Mouse (Mus musculus): Measurements from ENCODE around the gene Pcp4l1. TPM values are rescaled to one million over a fixed set of nuclear protein-coding genes. Genes with fewer than 3 reads are reported as not detected.
"Not testable (repeated sequence)": the region's sequence is repeated elsewhere in the genome, so short reads cannot be mapped to it uniquely, and the experiment has no call there.

Gene Pcp4l1
- polyA plus RNA-seq (2011; ENCODE audit: insufficient read depth, insufficient read length, low replicate concordance, missing spikeins), result 4.3 and 5.1 TPM in 2 replicates

DNA sequence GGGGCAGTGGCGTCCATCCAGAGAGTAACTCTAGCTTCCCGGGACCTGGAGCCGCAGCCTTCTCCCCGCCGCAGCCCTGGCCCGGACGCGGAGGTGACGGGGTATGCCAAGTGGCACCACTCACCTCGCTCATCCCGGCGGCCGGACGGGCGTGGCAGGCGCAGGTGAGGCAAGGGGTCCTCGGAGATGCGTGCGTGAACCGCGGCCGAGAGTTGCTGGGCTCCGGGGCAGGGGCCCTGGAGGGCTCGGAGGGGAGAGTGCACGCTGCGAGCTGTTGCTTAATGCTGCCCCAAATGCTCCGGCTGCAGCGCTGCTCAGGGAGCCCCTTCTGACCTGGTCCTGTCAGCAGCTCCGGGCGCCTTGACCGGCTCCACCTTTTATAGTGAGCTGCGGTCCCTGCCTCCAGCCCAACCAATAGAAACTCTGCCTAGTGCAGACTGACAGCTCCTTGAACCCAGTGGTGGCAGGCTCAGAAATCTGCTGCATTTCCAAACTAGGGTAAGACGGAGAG is at the start of gene Pcp4l1:
Gene Pcp4l1 (minus strand): TSS at position 382 of the 511 bp plus-strand sequence.
- TF ChIP-seq CTCF (IDR thresholded peaks at IDR 0.05; ENCODE audit: control insufficient read depth, insufficient read depth, low read length), result no peak
- no peak for TF ChIP-seq POLR2A (IDR thresholded peaks at IDR 0.05; ENCODE audit: borderline replicate concordance, control insufficient read depth, low read depth, low read length)
- 1% methylated on average over 33 of the region's 33 CpGs for WGBS
- Histone ChIP-seq H3K4me1 (ENCODE audit: control insufficient read depth, insufficient read depth, low read length) (no peaks in the 10 kb centered on the region), H3K27ac (ENCODE audit: control insufficient read depth, insufficient read depth, low read depth, low read length, poor library complexity) (no peak within 1 kb of the TSS), H3K4me3 (replicated peaks; ENCODE audit: control insufficient read depth, low read depth, low read length) (peak within 1 kb of the TSS; percentile 37)

DNA sequence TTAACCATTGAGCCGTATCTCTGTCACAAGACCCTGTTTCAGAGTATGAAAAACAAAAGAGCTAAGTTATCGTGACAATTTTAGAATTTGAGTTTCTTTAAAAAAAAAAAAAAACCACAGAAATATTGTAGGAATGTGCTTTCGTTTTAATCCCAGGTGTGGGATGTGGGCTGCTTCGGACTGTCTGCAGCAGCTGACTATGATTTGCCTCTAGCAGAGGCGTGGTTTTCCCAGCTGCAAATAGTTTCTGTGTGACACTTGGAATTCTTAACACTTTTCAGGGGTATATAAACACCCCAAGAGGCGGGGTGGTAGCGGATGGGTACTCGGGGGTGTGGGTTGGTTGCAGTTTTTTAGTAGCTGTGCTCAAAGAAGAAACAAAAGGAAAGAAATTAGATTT is 49.3 kb upstream of the Pcp4l1 start:
- Histone ChIP-seq H3K27ac (ENCODE audit: control insufficient read depth, insufficient read depth, low read depth, low read length, poor library complexity) (no peak overlapping the region), H3K4me3 (replicated peaks; ENCODE audit: control insufficient read depth, low read depth, low read length) (no peak overlapping the region), H3K4me1 (ENCODE audit: control insufficient read depth, insufficient read depth, low read length) (peaks cover 2% of the 10 kb centered on the region; the same call in 1 of the 2 replicates)
- 90% methylated on average over 8 of the region's 8 CpGs for WGBS
- no peak for TF ChIP-seq POLR2A (IDR thresholded peaks at IDR 0.05; ENCODE audit: borderline replicate concordance, control insufficient read depth, low read depth, low read length)
- no peak for TF ChIP-seq CTCF (IDR thresholded peaks at IDR 0.05; ENCODE audit: control insufficient read depth, insufficient read depth, low read length)

DNA sequence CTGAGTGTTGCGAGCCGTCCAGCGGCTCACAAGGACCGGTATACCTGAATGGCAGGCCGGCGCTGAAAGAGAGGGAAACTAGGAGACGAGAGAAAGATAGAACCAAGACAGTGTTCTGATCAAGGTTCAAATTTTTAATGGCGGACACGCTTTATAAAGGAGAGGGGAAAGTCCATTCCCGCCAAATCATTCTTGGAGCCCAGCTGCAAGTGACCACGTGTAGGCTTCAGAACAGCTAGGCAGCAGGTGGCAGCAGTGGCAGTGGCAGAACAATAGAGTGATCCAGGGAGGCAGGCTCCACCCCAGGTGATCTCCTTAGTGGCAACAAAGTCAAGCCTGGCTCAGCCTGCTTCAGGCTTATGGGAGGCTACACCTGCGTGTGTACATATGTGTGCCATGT is 45.9 kb upstream of the Pcp4l1 start:
- not testable (repeated sequence) for H3K4me1 ChIP-seq (ENCODE audit: control insufficient read depth, insufficient read depth, low read length); H3K4me3 ChIP-seq (replicated peaks; ENCODE audit: control insufficient read depth, low read depth, low read length); H3K27ac ChIP-seq (ENCODE audit: control insufficient read depth, insufficient read depth, low read depth, low read length, poor library complexity)
- 89% methylated on average over 12 of the region's 12 CpGs for WGBS

DNA sequence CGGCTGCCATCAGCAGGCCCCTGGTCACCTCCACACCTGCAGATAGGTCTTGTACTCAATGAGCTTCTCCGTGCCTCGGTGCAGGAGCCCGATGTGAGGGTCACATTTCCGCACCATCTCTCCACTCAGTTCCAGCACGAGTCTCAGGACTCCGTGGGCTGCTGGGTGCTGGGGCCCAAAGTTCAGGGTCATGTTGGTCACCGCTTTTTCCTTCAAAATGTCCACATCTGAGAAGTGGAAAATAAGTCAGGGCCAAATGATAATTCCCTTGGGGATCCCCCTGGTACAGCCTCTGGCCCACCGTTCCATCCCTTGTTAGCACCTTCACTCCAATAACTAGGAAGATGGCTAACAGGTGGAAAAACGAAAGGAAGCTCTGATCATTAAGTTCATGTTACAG is 44.8 kb upstream of the Pcp4l1 start:
- H3K27ac ChIP-seq (ENCODE audit: control insufficient read depth, insufficient read depth, low read depth, low read length, poor library complexity), result no peak overlapping the region
- H3K4me1 ChIP-seq (ENCODE audit: control insufficient read depth, insufficient read depth, low read length), result no peaks in the 10 kb centered on the region
- WGBS, result 90% methylated on average over 10 of the region's 10 CpGs
- no peak overlapping the region for H3K4me3 ChIP-seq (replicated peaks; ENCODE audit: control insufficient read depth, low read depth, low read length)
- TF ChIP-seq CTCF (IDR thresholded peaks at IDR 0.05; ENCODE audit: control insufficient read depth, insufficient read depth, low read length) (no peak), POLR2A (IDR thresholded peaks at IDR 0.05; ENCODE audit: borderline replicate concordance, control insufficient read depth, low read depth, low read length) (no peak)

DNA sequence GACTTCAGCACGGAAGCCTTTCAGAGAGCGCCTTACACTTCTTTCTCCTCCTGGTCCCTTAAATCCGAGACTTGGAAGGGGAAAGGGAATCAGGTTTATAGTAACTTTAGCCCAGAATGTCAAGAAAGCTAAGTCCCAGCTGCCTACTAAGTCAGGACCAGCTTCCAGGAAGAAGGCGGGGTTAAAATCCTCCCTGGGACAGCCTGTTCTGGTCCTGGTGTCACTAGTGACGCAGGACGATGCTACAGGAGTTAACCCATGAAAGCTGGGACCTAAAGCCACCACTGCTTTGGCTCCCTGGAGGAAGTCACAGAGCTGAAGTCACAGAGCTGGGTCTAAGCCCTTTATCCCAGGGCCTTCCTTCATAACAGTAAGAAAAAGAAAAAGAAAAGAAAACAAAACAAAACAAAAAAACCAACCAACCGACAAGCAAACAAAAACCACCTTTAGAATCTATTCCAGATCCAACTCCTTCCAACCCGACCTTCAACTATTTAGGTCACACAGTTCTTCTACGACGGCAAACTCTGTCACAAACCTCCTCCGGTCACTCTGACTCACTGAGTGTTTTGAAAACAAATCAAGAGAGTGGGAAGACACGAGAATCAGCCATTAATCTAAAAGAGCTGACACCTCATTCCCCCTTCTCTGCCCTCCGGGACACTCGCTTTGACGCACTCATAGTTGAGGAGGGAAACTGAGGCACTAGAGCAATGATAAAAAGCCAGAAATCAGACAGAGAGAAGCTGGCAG is 44.1 kb upstream of the Pcp4l1 start:
- no peaks in the 10 kb centered on the region; the same call in 1 of the 2 replicates for H3K4me1 ChIP-seq (ENCODE audit: control insufficient read depth, insufficient read depth, low read length)
- no peak overlapping the region for H3K4me3 ChIP-seq (replicated peaks; ENCODE audit: control insufficient read depth, low read depth, low read length)
- no peak overlapping the region for H3K27ac ChIP-seq (ENCODE audit: control insufficient read depth, insufficient read depth, low read depth, low read length, poor library complexity)
- no peak for TF ChIP-seq POLR2A (IDR thresholded peaks at IDR 0.05; ENCODE audit: borderline replicate concordance, control insufficient read depth, low read depth, low read length)
- TF ChIP-seq CTCF (IDR thresholded peaks at IDR 0.05; ENCODE audit: control insufficient read depth, insufficient read depth, low read length), result no peak
- 87% methylated on average over 15 of the region's 15 CpGs for WGBS

DNA sequence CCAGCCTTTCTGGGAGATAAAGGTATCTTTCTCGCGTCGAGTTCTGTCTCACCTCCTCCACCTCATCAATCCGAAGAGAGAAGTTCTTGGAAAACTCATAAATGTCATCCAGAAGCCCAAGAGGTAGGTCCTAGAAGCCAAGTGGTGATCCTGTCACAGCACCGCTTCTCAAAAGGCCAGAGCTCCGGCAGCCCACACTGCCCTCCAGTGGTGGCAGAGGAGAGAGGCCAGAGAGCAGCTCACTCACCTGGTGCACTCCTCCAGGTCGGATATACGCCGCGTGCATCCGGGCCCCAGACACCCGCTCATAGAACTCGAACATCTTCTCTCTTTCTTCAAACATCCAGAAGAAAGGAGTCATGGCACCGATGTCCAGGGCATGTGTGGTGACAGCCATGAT is 42.4 kb upstream of the Pcp4l1 start:
- no peak for TF ChIP-seq POLR2A (IDR thresholded peaks at IDR 0.05; ENCODE audit: borderline replicate concordance, control insufficient read depth, low read depth, low read length)
- TF ChIP-seq CTCF (IDR thresholded peaks at IDR 0.05; ENCODE audit: control insufficient read depth, insufficient read depth, low read length), result peak; percentile 92
- WGBS, result 64% methylated on average over 14 of the region's 14 CpGs
- Histone ChIP-seq H3K4me1 (ENCODE audit: control insufficient read depth, insufficient read depth, low read length) (peaks cover 2% of the 10 kb centered on the region; the same call in 1 of the 2 replicates), H3K4me3 (replicated peaks; ENCODE audit: control insufficient read depth, low read depth, low read length) (no peak overlapping the region), H3K27ac (ENCODE audit: control insufficient read depth, insufficient read depth, low read depth, low read length, poor library complexity) (no peak overlapping the region)

DNA sequence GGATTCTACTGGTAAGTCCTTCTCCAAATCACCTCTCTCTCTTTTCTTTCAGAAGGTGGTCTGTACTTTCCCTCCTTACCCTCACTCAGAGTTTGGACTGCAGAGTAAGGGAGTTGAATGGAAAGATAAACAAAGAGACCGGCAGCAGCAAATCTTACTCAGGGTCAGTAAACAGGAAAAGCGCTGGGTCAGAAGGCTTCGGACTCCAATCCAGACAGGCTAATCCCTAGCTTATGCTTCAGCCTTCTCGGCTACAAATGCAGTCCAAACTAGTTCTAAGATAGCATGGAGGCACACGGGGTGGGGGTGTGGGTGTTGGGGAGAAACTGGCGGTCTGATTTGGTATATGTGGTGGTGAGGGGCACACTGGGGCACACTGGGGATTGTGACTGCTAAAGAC is 41.4 kb upstream of the Pcp4l1 start:
- 94% methylated on average over 6 of the region's 6 CpGs for WGBS
- TF ChIP-seq POLR2A (IDR thresholded peaks at IDR 0.05; ENCODE audit: borderline replicate concordance, control insufficient read depth, low read depth, low read length), result no peak
- no peak for TF ChIP-seq CTCF (IDR thresholded peaks at IDR 0.05; ENCODE audit: control insufficient read depth, insufficient read depth, low read length)
- Histone ChIP-seq H3K27ac (ENCODE audit: control insufficient read depth, insufficient read depth, low read depth, low read length, poor library complexity) (no peak overlapping the region), H3K4me1 (ENCODE audit: control insufficient read depth, insufficient read depth, low read length) (peaks cover 2% of the 10 kb centered on the region; the same call in 1 of the 2 replicates), H3K4me3 (replicated peaks; ENCODE audit: control insufficient read depth, low read depth, low read length) (no peak overlapping the region)

DNA sequence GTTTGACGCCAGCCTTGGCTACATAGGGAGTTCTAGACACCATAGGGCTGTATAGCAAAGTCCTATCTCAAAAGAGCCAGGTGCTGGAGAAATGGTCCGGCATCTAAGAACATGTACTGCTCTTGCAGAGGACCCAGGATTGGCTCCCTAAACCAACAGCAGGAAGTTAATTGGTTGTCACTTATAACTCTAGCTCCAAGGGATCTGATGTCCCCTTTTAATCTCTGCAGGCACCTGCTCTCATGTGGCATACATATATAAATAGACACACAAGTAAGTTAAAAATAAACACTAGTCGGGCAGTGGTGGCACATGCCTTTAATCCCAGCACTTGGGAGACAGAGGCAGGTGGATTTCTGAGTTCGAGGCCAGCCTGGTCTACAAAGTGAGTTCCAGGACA is 39.7 kb upstream of the Pcp4l1 start:
- WGBS, result 77% methylated on average over 4 of the region's 4 CpGs
- no peak overlapping the region for H3K27ac ChIP-seq (ENCODE audit: control insufficient read depth, insufficient read depth, low read depth, low read length, poor library complexity)
- peaks cover 2% of the 10 kb centered on the region; the same call in 1 of the 2 replicates for H3K4me1 ChIP-seq (ENCODE audit: control insufficient read depth, insufficient read depth, low read length)
- no peak overlapping the region for H3K4me3 ChIP-seq (replicated peaks; ENCODE audit: control insufficient read depth, low read depth, low read length)
- no peak for TF ChIP-seq POLR2A (IDR thresholded peaks at IDR 0.05; ENCODE audit: borderline replicate concordance, control insufficient read depth, low read depth, low read length)
- no peak for TF ChIP-seq CTCF (IDR thresholded peaks at IDR 0.05; ENCODE audit: control insufficient read depth, insufficient read depth, low read length)
